Mouse (Mus musculus): Measurements from ENCODE around the gene Arpc1b. TPM values are rescaled to one million over a fixed set of nuclear protein-coding genes. Genes with fewer than 3 reads are reported as not detected.
A peak's percentile ranks its signal among the peaks of the same experiment; 100 is the strongest.

The Arpc1b gene
- polyA plus RNA-seq, 1 experiment from 2014 or later = 554 TPM

- ATAC-seq = no peak
- Histone ChIP-seq H3K36me3 (peaks cover 40% of the 10 kb centered on the region), H3K4me1 (replicated peaks) (peaks cover 13% of the 10 kb centered on the region; the same call in 1 of the 2 replicates), H3K9me3 (no peaks in the 10 kb centered on the region), H3K27ac (no peak overlapping the region), H3K4me2 (replicated peaks) (peak overlapping the region; percentile 67), H3K27me3 (replicated peaks) (no peaks in the 10 kb centered on the region), H3K4me3 (replicated peaks) (peak overlapping the region; percentile 96), H3K9ac (peak overlapping the region; percentile 93)
- 5% methylated on average over 6 of the region's 6 CpGs for WGBS
Observed at GRCm38 (mm10) chr5:145138836-145139235, 24.8 kb downstream of the Arpc1b start.

GRCm38 (mm10) chr5:145139571-145140519 lies 25.8 kb downstream of the Arpc1b start, which contains the start of the genes Pdap1 and Bud31:
Gene Pdap1, minus strand, starts transcription at chr5:145140238.
Gene Bud31, plus strand, starts transcription at chr5:145140362.
- Histone ChIP-seq H3K9ac (peak within 1 kb of the TSS; percentile 93), H3K9me3 (no peaks in the 10 kb centered on the region), H3K27ac (peak within 1 kb of the TSS; percentile 83), H3K36me3 (peaks cover 36% of the 10 kb centered on the region), H3K4me1 (replicated peaks) (peaks cover 13% of the 10 kb centered on the region; the same call in 1 of the 2 replicates), H3K4me3 (replicated peaks) (peak within 1 kb of the TSS; percentile 96), H3K4me2 (replicated peaks) (peak within 1 kb of the TSS; percentile 67), H3K27me3 (replicated peaks) (no peaks in the 10 kb centered on the region)
- peak; percentile 95 for ATAC-seq
- under 1% methylated on average over 84 of the region's 84 CpGs for WGBS

GRCm38 (mm10) chr5:145140611-145141010 lies 26.6 kb downstream of the Arpc1b start:
- ATAC-seq = peak; percentile 34; the same call in 1 of the 2 replicates
- Histone ChIP-seq H3K4me2 (replicated peaks) (peak overlapping the region; percentile 67), H3K9me3 (no peaks in the 10 kb centered on the region)

GRCm38 (mm10) chr5:145147748-145148147 lies 33.7 kb downstream of the Arpc1b start:
- H3K9me3 ChIP-seq = no peaks in the 10 kb centered on the region
- ATAC-seq = peak; percentile 16; the same call in 1 of the 2 replicates
- H3K27me3 ChIP-seq (replicated peaks) = no peaks in the 10 kb centered on the region
- WGBS = 93% methylated on average over 5 of the region's 5 CpGs
- no peak overlapping the region for H3K27ac ChIP-seq
- H3K4me1 ChIP-seq (replicated peaks) = no peaks in the 10 kb centered on the region
- H3K4me2 ChIP-seq (replicated peaks) = no peak overlapping the region
- H3K36me3 ChIP-seq = peaks cover 73% of the 10 kb centered on the region
- H3K9ac ChIP-seq = no peak overlapping the region
- H3K4me3 ChIP-seq (replicated peaks) = no peak overlapping the region

More at GRCm38 (mm10) chr5:145140611-145141010, 26.6 kb downstream of the Arpc1b start:
- H3K27me3 ChIP-seq (replicated peaks) = no peaks in the 10 kb centered on the region
- under 1% methylated on average over 18 of the region's 18 CpGs for WGBS
- H3K4me3 ChIP-seq (replicated peaks) = peak overlapping the region; percentile 96
- H3K9ac ChIP-seq = peak overlapping the region; percentile 93
- peaks cover 38% of the 10 kb centered on the region for H3K36me3 ChIP-seq
- peak overlapping the region; percentile 83 for H3K27ac ChIP-seq
- H3K4me1 ChIP-seq (replicated peaks) = peaks cover 13% of the 10 kb centered on the region; the same call in 1 of the 2 replicates

GRCm38 (mm10) chr5:145149294-145149693 lies 35.3 kb downstream of the Arpc1b start:
- Histone ChIP-seq H3K27ac (no peak overlapping the region), H3K36me3 (peaks cover 61% of the 10 kb centered on the region), H3K4me2 (replicated peaks) (no peak overlapping the region), H3K9me3 (no peaks in the 10 kb centered on the region), H3K4me3 (replicated peaks) (no peak overlapping the region), H3K9ac (no peak overlapping the region), H3K27me3 (replicated peaks) (no peaks in the 10 kb centered on the region), H3K4me1 (replicated peaks) (no peaks in the 10 kb centered on the region)
- no peak for ATAC-seq
- WGBS = 88% methylated on average over 6 of the region's 6 CpGs

- Histone ChIP-seq H3K27ac (no peak overlapping the region), H3K36me3 (peaks cover 48% of the 10 kb centered on the region), H3K4me2 (replicated peaks) (no peak overlapping the region), H3K9ac (no peak overlapping the region), H3K4me1 (replicated peaks) (no peaks in the 10 kb centered on the region), H3K4me3 (replicated peaks) (no peak overlapping the region), H3K27me3 (replicated peaks) (no peaks in the 10 kb centered on the region), H3K9me3 (no peaks in the 10 kb centered on the region)
- no peak for ATAC-seq
- WGBS = 90% methylated on average over 5 of the region's 5 CpGs
Observed at GRCm38 (mm10) chr5:145152690-145153089, 38.7 kb downstream of the Arpc1b start.

- Histone ChIP-seq H3K4me1 (replicated peaks) (0 out of 2 replicates have a peak, but pooled peaks cover 4% of the 10 kb centered on the region), H3K27ac (no peak overlapping the region), H3K9me3 (no peaks in the 10 kb centered on the region), H3K27me3 (replicated peaks) (no peaks in the 10 kb centered on the region), H3K4me3 (replicated peaks) (no peak overlapping the region), H3K4me2 (replicated peaks) (no peak overlapping the region), H3K9ac (no peak overlapping the region), H3K36me3 (peaks cover 17% of the 10 kb centered on the region)
- ATAC-seq = no peak
- 91% methylated on average over 14 of the region's 14 CpGs for WGBS
Observed at GRCm38 (mm10) chr5:145161361-145161760, 47.3 kb downstream of the Arpc1b start.

- Histone ChIP-seq H3K36me3 (no peaks in the 10 kb centered on the region; the same call in none of the 2 replicates), H3K9me3 (no peaks in the 10 kb centered on the region), H3K27ac (no peak overlapping the region), H3K4me3 (replicated peaks) (no peak overlapping the region), H3K27me3 (replicated peaks) (no peaks in the 10 kb centered on the region), H3K9ac (no peak overlapping the region), H3K4me1 (replicated peaks) (peaks cover 12% of the 10 kb centered on the region; the same call in 1 of the 2 replicates), H3K4me2 (replicated peaks) (no peak overlapping the region)
- no peak for ATAC-seq
- 45% methylated on average over 3 of the region's 3 CpGs for WGBS
Observed at GRCm38 (mm10) chr5:145164710-145165109, 50.7 kb downstream of the Arpc1b start.

GRCm38 (mm10) chr5:145165184-145165583 lies 51.2 kb downstream of the Arpc1b start:
- Histone ChIP-seq H3K9me3 (no peaks in the 10 kb centered on the region), H3K27ac (no peak overlapping the region), H3K36me3 (peaks cover 2% of the 10 kb centered on the region), H3K4me1 (replicated peaks) (peaks cover 12% of the 10 kb centered on the region; the same call in 1 of the 2 replicates), H3K4me3 (replicated peaks) (no peak overlapping the region), H3K27me3 (replicated peaks) (no peaks in the 10 kb centered on the region), H3K4me2 (replicated peaks) (no peak overlapping the region), H3K9ac (no peak overlapping the region)
- no peak for ATAC-seq
- WGBS = 89% methylated on average over 15 of the region's 15 CpGs

GRCm38 (mm10) chr5:145166536-145167305 lies 52.7 kb downstream of the Arpc1b start, which contains the start of the genes Ptcd1 and Cpsf4:
Gene Ptcd1, minus strand, starts transcription at chr5:145167108.
Gene Cpsf4, plus strand, starts transcription at chr5:145167213.
- under 1% methylated on average over 51 of the region's 51 CpGs for WGBS
- H3K9me3 ChIP-seq = no peaks in the 10 kb centered on the region
- H3K4me2 ChIP-seq (replicated peaks) = peak within 1 kb of the TSS; percentile 78
- H3K27ac ChIP-seq = peak within 1 kb of the TSS; percentile 91
- H3K36me3 ChIP-seq = peaks cover 14% of the 10 kb centered on the region
- H3K9ac ChIP-seq = peak within 1 kb of the TSS; percentile 83
- no peaks in the 10 kb centered on the region for H3K27me3 ChIP-seq (replicated peaks)
- ATAC-seq = peak; percentile 97
- peaks cover 12% of the 10 kb centered on the region; the same call in 1 of the 2 replicates for H3K4me1 ChIP-seq (replicated peaks)
- peak within 1 kb of the TSS; percentile 78 for H3K4me3 ChIP-seq (replicated peaks)

- H3K36me3 ChIP-seq = peaks cover 20% of the 10 kb centered on the region
- WGBS = 1% methylated on average over 26 of the region's 28 CpGs
- peak overlapping the region; percentile 78 for H3K4me3 ChIP-seq (replicated peaks)
- H3K27ac ChIP-seq = peak overlapping the region; percentile 76
- peaks cover 12% of the 10 kb centered on the region; the same call in 1 of the 2 replicates for H3K4me1 ChIP-seq (replicated peaks)
- ATAC-seq = peak; percentile 55
- H3K4me2 ChIP-seq (replicated peaks) = peak overlapping the region; percentile 76
- no peaks in the 10 kb centered on the region for H3K27me3 ChIP-seq (replicated peaks)
- H3K9ac ChIP-seq = peak overlapping the region; percentile 83
- no peaks in the 10 kb centered on the region for H3K9me3 ChIP-seq
Observed at GRCm38 (mm10) chr5:145167306-145167661, 53.3 kb downstream of the Arpc1b start.
